Mouse (Mus musculus) heart, postnatal 0 days (tissue): ENCODE results near the gene Hist1h1e.
"Not testable (repeated sequence)": the region's sequence is repeated elsewhere in the genome, so short reads cannot be mapped to it uniquely, and the experiment has no call there.

Experiments used
- CTCF ChIP-seq: IDR thresholded peaks from 2 replicates; pipeline ENCODE4 v1.5.1; 2016; ENCODE audit warnings: antibody characterized with exemption, control low read depth, low read depth
- EP300 ChIP-seq: IDR thresholded peaks from 2 replicates; pipeline ENCODE4 v1.6.1; 2016; ENCODE audit warnings: antibody characterized with exemption, low read depth

- TF ChIP-seq CTCF, EP300: not testable (repeated sequence)
Measured at GRCm38 (mm10) chr13:23591886-23592285, 30.5 kb downstream of the Hist1h1e start.
